Mouse (Mus musculus) spleen, postnatal 10 days (tissue): ENCODE data around the gene Ift88.
A peak's percentile ranks its signal among the peaks of the same experiment; 100 is the strongest.

Experiments
- DNase-seq, 2 experiments: peaks; one replicate each; pipeline ENCODE4 v3.0.0; 2021 to 2022; ENCODE audit warnings: low spot score in 2 of 2

The Ift88 gene

DNA sequence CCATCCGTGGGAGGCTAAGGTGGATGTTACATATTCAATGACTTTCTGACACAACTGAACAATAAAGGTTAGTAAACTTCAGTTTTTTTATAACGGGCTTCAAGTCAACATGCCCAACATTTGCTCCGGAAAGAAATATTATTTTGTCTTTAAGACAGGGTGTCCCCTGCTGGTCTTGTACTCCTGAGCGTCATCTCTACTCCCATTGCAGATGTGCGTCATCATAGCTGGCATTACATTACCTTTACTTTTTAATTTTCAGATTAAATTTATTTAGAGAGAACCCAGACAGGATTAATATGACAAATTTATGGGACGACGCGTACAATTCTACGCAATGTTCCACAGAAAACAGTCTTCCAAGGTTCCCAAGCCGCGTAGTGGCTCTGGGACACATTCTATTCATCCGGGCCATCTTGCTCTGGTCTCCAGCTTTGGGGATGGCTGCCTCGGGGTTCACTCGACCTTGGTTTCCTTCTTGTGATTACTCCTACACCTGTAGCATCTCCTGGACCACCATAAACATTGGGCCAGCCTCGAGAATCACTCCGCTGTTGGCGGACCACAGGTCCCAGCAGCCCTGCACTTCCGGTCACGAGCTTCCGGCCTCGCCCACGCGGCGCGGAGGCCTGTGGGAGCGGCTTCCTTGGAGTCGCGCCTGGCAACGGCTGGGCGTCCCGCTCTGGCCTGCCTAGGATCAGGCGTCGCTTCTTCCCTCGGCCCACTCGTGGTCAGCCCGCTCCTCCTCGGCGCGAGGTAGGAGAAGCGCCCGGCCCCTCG is at the start of gene Ift88:
Gene Ift88, plus strand, starts transcription at position 631 of the 780 bp plus-strand sequence.
- DNase-seq = peak; percentile 75 to 89

DNA sequence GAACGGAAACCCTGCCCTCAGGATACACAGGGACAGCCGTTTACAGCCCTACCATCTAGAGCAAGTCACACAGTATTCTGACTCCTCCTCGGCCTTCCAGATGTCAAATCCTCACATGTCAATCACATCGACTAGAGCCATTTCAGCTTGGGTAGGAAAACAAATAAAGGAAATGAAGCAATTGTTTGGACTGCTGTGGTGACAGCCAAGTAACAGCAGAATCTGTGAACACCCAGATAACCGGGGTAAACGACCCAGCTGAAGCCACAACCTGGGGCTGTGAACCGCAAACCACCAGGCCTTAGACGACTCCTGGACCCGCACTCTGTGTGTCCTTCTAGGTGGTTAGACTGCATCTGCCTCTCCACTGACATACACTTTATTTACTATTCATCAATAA is 48.7 kb upstream of the Ift88 start:
- DNase-seq = no peak

DNA sequence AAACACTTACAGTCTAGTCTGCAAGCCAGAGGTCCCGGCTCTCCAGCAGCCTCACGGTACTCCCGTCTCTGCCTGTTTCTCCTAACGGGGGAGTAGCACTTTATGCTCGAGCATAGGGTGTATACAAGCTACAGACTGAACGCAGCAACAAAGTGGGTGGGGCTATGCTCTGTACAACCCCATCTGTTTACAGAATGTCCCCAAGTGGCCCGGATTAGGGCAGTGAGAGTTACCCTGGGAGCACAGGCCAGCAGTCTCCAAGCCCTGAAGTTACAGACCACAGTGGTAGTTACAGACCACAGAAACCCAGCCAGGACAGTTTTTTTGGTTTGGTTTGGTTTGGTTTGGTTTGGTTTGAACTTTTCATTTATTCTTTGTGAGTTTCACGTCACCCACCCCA is 47.8 kb upstream of the Ift88 start:
- DNase-seq = no peak

DNA sequence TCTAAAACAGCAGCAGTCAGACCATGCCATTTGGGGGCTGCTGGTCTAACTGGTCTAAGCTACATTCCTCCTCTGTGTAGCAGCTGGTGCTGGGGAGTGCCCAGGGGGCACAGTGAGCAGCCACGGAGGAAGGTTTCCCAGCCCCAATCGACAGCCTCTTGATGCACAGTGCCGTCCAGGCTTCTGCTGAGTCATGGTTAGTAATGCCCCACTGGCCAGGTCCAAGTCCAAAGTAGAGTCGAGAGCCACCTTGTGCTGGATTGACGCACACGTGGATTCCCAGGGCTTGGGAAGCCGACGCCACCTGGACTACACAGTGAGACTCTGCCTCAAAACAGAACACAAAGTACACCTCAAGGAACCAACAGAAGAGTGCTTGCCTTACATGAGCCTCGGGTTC is 46.9 kb upstream of the Ift88 start:
- no peak for DNase-seq

DNA sequence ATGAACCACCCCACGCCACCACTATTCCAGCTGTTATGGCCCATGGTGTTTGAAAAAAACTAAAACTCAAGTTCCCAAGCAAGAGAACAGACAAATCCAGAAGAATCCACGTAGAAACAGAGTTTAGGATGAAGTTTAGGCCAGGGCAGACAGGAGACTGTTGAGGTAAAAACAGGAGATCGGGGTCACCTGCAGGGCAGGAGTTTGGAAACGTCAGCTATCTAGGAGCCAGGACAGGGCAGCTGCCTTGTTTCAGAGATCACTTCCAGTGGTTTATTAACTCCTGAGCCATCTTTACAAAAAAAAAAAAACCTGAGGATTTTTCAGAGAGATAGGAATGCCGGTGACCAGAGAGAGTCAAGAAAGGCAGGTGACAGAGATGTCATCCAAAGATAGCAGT is 46.3 kb upstream of the Ift88 start:
- DNase-seq = no peak

DNA sequence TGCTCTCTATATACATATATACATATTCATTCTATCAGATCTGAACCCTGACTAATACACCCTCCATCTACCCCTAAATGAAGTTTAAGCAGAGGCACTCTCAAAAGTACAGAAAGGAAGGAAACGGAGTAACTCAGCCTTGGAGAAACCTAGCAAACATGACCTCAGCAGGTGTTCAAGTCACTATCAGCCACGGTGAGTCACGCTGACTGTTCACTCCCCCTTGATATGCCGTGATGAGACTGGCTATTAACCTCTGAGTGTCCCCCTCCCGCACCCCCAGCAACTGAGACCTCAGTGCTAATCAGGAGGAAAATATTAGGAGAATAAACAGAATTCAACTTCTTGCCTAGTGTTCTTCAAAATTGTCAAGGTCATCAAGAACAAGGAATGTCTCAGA is 38.2 kb upstream of the Ift88 start:
- DNase-seq = no peak

DNA sequence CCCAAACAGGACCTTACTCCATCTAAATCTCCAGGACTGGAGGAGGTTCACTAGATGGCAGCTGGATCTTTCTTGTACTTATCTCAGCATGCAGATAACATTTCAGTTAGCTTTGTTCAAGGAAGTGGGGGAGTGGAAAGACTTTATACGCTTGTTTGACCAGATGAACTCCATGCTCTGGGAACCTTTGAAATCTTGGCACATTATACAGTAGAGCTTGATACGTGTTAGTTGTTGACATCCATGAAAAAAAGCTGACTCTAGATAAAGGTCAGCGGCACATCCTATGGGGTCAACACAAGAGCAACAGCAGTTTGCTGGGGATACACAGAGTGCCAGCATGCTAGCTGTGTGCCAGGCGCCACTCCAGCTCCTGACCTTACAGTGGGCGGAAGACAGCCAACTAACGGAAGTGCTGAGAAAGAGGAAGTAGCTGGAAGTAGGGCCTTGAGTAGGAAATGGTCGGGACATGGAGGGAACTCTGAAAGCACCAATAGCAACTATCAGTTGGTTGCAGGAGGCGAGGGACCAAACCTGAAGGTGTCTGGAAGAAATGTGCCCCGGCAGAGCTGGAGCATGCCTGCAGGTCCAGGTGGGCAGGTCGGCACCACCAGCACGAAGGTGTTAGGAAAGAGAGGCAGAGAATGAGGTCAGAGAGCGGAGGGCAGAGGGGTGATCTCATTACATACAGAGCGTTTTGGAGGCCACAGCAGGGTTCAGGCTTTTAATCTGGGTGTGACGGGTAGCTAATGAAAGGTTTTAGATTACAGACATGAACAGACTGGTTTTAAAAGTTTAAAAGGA is 36.9 kb upstream of the Ift88 start:
- peak; percentile 16 to 25 for DNase-seq

DNA sequence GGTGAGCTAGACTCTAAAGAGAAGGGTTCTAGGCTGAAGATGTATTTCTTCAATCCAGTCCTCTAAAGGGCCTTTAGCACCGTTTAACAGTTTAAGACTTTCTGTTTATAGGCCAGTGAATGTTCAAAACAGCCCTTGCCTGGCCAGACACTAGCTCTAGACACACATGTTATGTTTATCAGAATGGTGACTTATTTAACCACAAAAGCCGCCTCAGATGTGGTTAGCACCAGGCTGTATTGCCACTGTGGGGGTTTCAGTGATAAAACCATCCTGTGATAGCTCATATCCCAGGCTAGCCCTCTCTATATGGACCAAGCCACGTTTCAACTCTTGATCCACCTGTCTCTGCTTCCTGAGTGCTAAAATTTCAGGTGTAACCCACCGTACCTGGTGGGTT is 32.2 kb upstream of the Ift88 start:
- no peak for DNase-seq

DNA sequence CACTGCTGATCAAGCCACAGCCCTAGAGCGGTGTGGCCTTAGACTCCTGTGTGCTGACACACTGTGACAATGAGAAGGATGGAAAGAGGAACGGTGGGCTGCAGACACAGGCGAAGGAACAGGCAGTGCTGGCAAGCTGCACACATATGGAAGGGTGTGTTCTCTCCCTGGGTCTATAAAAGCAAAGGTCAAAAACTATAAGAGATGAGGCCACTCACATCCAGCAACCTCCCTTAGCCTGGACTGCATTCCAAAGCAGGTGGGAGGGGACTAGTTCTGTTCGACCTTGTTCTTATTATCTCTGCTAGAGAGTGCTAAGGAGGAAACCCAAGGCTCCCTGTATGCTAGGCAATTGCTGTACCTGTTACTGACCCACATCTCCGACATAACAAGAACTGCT is 31.6 kb upstream of the Ift88 start:
- no peak for DNase-seq

DNA sequence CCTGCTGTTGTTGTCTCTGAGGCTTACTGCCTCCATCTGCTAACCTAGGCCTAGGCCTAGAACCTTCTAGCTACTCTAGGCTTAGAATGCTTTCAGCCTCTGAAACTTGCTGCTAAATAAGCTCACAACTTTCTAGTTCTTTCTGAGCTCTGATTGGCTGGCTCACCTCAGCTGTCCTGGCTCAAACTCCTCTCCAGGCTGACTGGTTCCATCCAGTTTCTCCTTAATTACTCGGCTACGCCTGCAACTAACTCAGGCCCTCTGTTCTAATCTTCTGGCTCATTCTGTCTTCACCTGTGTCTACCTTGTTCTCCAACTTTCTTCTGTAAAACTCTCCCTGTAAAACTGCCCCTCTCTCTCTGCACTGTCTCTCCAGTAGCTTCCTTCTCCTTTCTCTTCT is 28.4 kb upstream of the Ift88 start:
- DNase-seq = no peak

DNA sequence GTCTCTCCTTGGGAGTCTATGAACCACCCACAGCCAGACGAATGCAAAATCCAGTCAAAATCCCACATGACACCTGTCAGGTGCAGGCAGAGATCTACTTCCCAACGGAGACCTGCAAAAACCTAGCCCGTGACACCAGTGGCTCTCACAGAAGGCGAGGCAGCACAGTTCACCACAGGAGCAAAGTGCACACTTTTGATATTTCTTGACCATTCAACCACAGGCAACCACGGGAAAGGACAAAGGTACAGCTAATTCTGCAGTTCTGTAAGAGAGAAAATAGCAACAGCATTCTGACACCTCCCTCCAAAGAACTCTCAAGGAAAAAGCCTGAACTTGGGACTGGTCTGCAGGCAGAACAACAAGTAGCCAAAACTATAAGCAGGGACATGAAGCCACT is 26.6 kb upstream of the Ift88 start:
- DNase-seq = no peak

DNA sequence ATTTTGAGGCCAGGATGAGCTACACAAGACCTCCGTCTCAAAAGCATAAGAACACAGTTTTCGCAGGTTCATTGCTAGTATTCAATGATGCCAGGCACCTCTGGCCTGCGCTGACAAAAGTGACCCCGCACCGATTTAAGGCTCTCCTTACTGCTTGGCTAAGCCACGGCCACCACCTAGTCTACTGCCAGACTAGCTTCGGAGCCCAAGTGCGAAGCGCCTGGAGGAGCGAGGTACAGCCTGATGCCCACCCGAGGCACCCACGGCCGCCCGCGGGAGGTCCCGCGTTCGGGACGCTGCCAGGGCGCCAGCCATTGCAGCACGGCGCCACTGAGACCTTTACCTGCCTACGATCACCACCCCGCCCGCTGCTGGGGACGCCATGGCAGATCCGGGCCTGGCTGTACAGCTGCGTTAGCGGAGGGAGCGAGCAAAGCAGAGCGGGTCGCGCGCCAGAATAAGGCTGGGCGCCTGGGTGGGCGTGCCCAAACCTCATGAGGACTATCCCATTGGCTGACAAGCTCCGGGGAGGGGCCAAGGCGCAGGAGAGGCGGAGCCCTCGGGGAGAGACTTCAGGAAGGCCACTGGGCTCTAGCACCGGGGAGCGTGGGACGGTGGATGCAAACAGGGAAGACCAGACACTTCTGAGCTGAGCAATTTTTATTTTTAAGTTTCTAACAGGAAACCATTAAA is 25.7 kb upstream of the Ift88 start, which contains the start of gene Cryl1:
Gene Cryl1, minus strand, starts transcription at position 465 of the 693 bp plus-strand sequence.
- DNase-seq = peak; percentile 95 to 97

DNA sequence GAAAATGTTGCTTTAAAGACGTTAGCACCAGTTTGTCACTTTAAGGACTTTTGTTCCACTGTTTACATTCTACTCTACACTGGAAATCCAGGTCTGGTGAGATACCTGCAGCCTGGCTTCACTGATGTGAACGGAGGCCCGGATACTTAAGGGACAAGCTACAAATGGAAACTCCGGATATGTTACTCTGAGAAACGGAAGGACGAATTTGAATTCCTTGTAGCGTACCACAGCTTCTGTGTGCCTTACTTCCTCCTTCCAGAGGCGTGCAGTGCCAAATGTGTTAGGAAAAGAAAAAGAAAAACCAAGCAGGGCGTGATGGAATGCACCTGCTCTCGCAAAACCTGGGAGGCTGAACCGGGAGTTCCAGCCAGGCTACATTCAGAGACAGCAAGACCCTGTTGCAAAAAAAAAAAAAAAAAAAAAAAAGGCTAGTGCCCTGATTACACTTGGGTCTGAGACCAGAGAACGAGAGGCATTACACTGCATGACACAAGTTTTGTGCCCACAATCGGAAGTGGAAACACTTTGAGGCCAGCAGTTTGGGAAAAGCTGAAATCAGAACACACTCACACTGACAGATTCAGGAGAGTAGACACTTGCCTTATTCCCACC is 24.9 kb upstream of the Ift88 start:
- DNase-seq = no peak

DNA sequence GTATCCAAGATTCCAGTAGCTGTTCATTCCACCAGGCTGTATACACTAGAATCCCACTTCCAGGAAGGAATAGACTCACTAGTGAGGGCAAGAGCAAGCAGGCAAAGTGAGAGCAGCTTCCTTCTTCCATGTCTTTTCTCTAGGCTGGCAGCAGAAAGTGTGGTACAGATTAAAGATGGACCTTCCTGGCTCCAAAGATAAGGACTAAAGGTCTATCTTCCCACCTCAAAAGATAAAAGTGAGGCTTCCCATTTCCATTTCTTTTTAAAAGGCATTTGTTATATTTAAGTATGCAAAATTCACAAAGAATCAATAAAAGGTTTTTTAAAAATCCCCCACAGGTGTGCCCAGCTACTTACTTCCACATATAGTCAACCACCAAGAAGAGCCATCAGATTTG is 21.0 kb upstream of the Ift88 start:
- no peak for DNase-seq

DNA sequence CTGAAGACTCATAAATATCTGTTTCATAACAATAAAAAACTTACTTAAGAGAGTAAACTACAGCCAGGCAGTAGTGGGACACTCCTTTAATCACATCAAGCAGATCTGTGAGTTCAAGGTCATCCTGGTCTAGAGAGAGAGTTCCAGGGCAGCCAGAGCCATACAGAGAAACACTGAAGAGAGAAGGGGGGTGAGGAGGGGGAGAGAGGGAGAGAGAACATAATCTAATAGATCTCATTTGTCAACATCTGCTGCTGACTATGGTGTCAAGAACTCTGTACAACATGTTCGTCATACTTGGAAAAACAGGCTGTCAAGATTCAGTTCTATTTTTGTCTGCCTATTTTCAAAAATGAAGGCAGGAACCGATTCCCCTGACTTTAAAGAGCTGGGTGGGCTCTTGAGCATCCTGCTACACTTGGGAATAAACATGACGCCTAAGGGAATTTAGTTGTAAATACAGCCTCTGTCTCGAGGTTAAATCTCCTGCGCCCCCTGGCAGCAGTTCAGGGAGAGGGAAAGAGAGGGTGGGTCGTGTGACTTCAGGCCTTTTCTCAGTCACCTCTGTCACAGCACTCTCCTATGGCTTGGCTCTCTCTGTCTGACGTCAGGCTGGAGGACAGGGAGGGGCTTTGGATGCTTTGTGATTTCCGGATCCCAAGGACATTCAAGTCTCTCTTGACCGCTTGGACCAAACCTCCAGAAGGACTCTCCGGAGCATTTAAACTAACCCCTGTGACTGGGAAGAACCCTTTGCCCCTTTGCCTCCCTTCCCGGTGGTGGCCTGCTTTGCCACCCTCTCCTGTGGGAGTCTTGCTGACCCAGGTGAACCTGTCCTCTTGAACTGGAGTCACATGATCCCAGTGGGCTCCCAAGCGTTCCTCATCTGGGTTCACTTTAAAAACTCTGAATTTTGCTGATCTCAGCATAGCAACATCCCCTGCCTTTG is 16.5 kb upstream of the Ift88 start:
- DNase-seq = peak in 1 of 2 experiments; percentile 52

DNA sequence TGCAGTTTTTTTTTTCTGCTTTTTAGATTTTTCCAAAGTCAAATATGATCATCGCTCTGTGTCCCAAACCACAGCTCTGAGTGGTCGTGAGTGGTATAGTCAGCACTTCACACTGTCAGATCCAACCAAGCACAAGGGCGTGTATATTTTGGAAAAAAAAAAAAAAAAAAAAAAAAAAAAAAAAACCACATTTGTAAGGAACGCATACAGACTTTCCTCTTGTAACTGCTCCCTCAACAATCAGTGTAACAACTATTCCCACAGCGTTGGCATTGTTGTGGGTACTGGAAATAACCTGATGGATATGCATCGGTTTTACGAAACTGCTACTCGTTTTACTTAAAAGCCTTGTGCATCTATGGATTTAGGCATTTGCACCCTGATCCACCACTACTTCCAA is 15.8 kb upstream of the Ift88 start:
- no peak for DNase-seq

DNA sequence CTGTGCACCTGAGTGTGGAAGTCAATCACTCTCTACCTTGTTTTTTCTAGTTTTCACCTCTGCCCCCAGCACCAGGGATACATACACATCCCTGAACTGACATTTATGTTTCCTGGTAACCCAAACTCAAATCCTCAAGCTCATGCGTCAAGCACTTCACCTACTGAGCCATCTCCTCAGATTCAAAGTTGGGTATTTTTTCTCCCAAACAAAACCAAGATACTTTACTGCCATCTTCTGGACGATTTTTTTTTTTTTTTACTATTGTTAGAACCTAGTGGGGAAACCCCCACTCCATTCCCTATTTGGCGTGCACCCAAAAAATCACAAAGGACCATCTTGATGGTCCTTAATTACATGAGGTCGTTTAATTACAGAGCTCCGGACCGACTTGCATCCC is 14.8 kb upstream of the Ift88 start:
- DNase-seq = no peak

DNA sequence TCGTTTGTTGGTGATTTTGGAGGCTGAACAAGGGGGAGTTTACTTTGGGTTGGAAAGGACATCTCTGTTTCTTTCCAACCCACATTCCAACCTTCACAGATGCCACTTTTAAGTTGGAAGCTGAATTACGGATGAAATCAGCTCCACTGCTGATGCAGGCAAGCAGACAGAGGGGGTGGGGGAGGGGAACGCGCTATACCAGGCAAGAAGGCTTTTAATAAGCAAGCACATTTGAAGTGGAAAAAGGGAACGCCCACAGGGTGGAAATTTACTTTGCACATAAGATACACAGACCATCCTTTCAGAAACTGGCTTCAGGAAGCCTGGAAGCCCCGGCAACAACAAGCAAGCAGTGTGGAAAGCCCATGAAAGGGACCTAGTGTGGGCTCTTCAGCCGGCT is 11.7 kb upstream of the Ift88 start:
- DNase-seq = no peak

DNA sequence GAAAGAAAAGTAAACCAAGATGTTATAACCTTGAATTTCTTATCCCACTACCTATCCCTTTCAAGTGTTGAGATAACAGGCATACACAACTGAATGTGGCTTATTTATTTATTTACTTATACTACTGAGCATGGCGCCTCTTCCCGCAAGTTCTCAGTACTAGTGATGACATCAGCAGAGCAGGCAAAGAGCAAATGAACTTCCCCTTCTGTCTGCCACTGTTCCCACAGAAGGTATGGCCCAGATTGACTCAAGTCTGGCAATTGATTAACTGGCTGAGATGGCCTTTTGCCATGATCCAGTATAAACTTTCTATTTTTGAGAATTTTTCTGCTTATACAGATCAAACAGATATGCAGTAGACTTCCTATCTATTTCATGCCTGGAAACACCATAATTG is 6.7 kb upstream of the Ift88 start:
- DNase-seq = no peak

DNA sequence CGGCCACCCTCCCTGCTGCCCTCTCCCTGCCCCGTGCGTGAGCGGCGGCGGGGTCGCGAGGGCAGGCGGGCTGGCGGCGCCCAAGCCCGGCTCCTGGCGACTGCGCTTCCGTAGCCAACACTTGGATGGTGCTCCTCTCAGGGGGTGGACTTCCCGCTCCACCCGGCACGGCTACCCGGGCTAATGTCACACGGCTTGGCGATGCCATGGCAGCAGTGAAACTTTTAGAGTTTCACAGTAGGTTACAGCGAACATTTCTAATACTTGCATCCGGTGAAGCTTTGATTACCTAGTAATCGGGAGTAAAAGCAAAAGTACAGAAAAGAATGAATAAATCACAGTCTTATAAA is 325 bp downstream of the Ift88 start:
- DNase-seq = no peak

DNA sequence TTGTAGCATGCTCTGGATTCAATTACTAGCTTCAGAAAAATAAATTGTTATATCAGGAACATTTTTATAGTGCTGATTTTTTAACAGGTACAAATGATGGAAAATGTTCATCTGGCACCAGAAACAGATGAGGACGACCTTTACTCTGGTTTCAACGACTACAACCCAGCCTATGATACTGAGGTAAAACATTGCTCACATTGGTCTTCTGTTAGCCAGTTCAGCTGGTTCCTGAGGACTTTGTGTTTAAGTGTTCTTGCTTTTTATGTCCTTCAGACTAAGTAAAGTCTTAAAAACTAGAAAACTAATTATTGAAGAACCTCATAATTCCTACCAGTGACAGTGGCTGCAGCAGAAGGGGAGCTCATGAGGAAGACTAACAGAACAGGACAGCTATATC is 6.6 kb downstream of the Ift88 start:
- DNase-seq = no peak
